Mouse (Mus musculus): ENCODE results near the gene Fam114a1. TPM values are rescaled to one million over a fixed set of nuclear protein-coding genes. Genes with fewer than 3 reads are reported as not detected.

Gene Fam114a1
- polyA plus RNA-seq, 1 experiment from 2014 or later: 62.9 TPM

DNA sequence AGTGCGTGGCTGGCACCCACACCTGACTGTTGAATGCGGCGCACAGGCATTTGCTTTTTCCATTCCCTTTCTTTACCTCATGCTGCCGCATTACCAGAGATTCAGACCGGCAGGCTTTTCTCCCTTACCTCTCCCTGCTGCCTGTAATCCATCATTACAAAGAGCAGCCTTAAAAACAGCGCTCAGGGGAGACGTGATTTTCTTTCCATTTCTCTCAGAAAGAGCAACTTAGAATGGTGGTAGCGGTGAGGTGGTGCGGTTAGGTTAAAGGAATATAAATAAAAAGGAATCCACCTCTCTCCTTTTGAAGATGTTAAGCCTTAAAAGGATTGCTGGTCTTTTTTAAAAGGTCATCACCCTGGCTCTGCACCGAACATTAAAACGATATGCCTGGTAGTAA is 100.0 kb downstream of the Fam114a1 start:
- H3K4me2 ChIP-seq (replicated peaks): peak overlapping the region; percentile 35
- H3K4me1 ChIP-seq: peaks cover 17% of the 10 kb centered on the region
- 0 out of 2 replicates have a peak, but pooled peaks have one; percentile 15 for ATAC-seq (ENCODE audit: low FRiP score, low read depth)
- H3K4me3 ChIP-seq: no peak overlapping the region
- no peaks in the 10 kb centered on the region for H3K9me3 ChIP-seq
- WGBS: 29% methylated on average over 11 of the region's 11 CpGs
- peak overlapping the region; percentile 48; the same call in 1 of the 2 replicates for H3K27ac ChIP-seq
- H3K27me3 ChIP-seq: no peaks in the 10 kb centered on the region
- no peak overlapping the region for H3K9ac ChIP-seq
- no peaks in the 10 kb centered on the region for H3K36me3 ChIP-seq

DNA sequence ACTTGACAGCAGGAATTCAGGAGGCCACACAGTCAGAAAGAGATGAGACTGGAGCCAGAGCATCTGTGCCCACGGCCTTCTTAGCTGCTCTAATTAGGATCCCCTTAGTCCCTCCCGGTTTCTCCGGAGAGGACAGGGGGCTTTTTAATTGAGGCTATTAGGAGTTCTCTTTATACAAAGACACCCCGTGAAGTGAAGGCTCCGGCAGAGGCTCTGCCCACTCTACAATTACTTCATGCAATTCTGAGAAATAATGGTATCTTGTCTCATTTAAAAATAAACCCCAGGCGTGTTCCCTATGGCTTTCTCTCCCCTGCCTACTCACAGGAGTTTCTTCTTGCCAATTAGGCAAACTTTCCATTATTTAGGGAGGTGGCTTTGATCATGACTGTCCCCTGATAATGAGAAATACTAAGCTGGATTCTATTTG is 101.8 kb downstream of the Fam114a1 start:
- H3K27me3 ChIP-seq: no peaks in the 10 kb centered on the region
- H3K4me1 ChIP-seq: peaks cover 24% of the 10 kb centered on the region
- H3K9ac ChIP-seq: no peak overlapping the region
- no peak overlapping the region for H3K4me3 ChIP-seq
- H3K4me2 ChIP-seq (replicated peaks): no peak overlapping the region
- H3K36me3 ChIP-seq: no peaks in the 10 kb centered on the region
- ATAC-seq (ENCODE audit: low FRiP score, low read depth): no peak
- H3K27ac ChIP-seq: no peak overlapping the region
- H3K9me3 ChIP-seq: no peaks in the 10 kb centered on the region
- 32% methylated on average over 6 of the region's 6 CpGs for WGBS

DNA sequence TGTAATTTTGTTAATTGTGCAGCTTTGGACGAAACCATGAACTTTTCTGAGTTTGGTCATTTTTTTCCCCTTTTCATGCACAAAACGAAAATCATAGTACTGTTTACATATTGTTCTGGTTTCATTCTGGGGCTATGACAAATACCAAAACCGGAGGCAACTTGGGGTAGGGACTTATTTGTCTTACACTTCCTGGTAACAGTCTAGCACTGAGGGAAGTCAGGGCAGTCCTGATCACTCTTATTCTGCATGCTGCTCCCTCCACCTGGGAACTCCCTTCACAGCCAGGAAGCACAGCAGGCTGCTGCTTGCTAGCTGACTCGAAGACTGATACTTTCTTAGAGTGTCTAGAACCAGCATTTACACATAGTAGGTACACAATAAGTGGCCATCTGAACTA is 103.4 kb downstream of the Fam114a1 start:
- Histone ChIP-seq H3K27me3 (no peaks in the 10 kb centered on the region), H3K9ac (no peak overlapping the region), H3K9me3 (no peaks in the 10 kb centered on the region), H3K4me2 (replicated peaks) (no peak overlapping the region), H3K36me3 (no peaks in the 10 kb centered on the region), H3K4me1 (peaks cover 28% of the 10 kb centered on the region), H3K27ac (no peak overlapping the region), H3K4me3 (no peak overlapping the region)
- 76% methylated on average over 4 of the region's 4 CpGs for WGBS
- no peak for ATAC-seq (ENCODE audit: low FRiP score, low read depth)

DNA sequence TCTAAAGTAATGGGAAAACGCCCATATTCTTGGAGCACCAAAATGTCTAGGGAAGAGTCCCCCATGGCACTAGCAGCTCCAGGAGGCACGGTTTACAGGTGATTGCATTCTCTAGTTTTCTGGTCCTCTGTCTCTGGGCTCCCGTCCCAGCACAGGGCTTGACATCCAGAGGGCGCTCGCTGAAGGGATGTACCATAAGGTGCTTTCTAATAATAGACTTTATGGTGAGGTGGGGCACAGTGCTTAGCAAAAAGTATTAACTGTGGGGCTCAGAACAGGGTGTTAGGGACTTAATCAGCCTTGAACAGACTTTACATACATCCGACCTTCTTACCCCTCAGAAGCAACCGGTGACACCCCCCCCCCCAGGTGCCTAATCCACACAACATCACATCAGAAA is 104.8 kb downstream of the Fam114a1 start:
- WGBS: 62% methylated on average over 7 of the region's 7 CpGs
- Histone ChIP-seq H3K36me3 (no peaks in the 10 kb centered on the region), H3K27me3 (no peaks in the 10 kb centered on the region), H3K9me3 (no peaks in the 10 kb centered on the region), H3K4me3 (no peak overlapping the region), H3K9ac (no peak overlapping the region), H3K27ac (no peak overlapping the region), H3K4me2 (replicated peaks) (no peak overlapping the region), H3K4me1 (peaks cover 19% of the 10 kb centered on the region)
- ATAC-seq (ENCODE audit: low FRiP score, low read depth): no peak

DNA sequence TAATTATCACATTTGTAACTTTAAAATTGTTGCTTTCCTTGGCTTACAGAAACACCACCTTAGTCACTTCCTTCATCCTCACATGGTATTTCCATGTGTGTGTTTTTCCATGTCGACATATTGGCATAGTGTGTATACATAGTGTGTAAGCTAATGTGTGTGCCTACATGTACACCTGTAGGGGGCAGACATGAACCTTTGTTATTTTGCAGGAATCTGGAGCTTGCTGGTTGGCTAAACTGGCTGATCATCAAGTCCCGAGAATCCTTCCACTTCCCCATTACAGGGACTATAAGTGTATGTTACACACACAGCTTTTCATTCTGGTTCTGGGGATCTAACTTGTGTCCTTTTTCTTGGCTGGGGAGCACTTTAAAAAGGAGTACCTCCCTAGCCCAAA is 106.2 kb downstream of the Fam114a1 start:
- Histone ChIP-seq H3K27me3 (no peaks in the 10 kb centered on the region), H3K9me3 (no peaks in the 10 kb centered on the region), H3K36me3 (no peaks in the 10 kb centered on the region), H3K4me1 (peaks cover 12% of the 10 kb centered on the region), H3K27ac (no peak overlapping the region), H3K4me2 (replicated peaks) (no peak overlapping the region), H3K9ac (no peak overlapping the region), H3K4me3 (no peak overlapping the region)
- WGBS: 74% methylated on average over 2 of the region's 2 CpGs
- ATAC-seq (ENCODE audit: low FRiP score, low read depth): no peak

DNA sequence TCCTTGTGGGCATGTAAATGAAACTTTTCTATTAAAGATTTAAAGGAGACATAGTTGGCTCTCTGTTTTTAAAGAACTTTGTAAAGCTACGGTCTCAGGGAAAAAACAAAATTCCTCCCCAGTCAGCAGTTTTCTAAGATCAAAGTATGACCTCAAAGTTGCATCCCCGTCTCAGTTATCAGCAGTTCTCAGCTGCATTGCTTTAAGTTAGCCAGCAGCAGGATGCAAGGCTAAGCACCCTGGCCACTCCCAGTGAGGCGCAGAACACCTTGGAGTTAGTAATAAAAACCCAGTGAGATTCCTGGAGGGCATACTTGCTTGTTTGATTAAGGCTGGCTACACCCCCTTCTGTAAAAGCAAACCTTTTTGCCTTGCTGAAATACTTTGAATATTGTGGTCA is 106.9 kb downstream of the Fam114a1 start:
- H3K27ac ChIP-seq: no peak overlapping the region
- H3K4me1 ChIP-seq: peaks cover 12% of the 10 kb centered on the region
- peak overlapping the region; percentile 19; the same call in 1 of the 2 replicates for H3K4me2 ChIP-seq (replicated peaks)
- no peak overlapping the region for H3K9ac ChIP-seq
- H3K36me3 ChIP-seq: no peaks in the 10 kb centered on the region
- H3K27me3 ChIP-seq: no peaks in the 10 kb centered on the region
- no peak for ATAC-seq (ENCODE audit: low FRiP score, low read depth)
- no peak overlapping the region for H3K4me3 ChIP-seq
- 8% methylated on average over 3 of the region's 3 CpGs for WGBS
- H3K9me3 ChIP-seq: no peaks in the 10 kb centered on the region

DNA sequence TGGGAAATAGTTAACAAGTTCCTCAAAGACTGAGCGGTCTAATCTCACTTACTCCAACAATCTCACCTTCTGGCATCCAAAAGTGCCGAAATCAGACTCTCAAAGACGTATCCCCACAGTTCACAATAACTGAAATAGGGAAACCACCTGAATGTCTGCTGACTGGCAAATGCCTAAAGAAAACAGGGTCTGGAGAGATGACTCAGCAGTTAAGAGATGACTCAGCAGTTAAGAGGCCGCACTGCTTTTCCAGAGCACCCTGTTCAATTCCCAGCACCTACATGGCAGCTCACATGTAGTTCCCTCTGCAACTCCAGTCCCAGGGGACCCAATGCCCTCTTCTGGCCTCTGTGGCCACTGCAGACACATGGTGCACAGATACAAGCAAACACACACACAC is 108.2 kb downstream of the Fam114a1 start:
- H3K4me1 ChIP-seq: peaks cover 12% of the 10 kb centered on the region
- no peak overlapping the region for H3K27ac ChIP-seq
- no peaks in the 10 kb centered on the region for H3K36me3 ChIP-seq
- WGBS: 93% methylated on average over 4 of the region's 4 CpGs
- no peak for ATAC-seq (ENCODE audit: low FRiP score, low read depth)
- H3K4me2 ChIP-seq (replicated peaks): no peak overlapping the region
- no peak overlapping the region for H3K9ac ChIP-seq
- H3K4me3 ChIP-seq: no peak overlapping the region
- no peaks in the 10 kb centered on the region for H3K9me3 ChIP-seq
- H3K27me3 ChIP-seq: no peaks in the 10 kb centered on the region

DNA sequence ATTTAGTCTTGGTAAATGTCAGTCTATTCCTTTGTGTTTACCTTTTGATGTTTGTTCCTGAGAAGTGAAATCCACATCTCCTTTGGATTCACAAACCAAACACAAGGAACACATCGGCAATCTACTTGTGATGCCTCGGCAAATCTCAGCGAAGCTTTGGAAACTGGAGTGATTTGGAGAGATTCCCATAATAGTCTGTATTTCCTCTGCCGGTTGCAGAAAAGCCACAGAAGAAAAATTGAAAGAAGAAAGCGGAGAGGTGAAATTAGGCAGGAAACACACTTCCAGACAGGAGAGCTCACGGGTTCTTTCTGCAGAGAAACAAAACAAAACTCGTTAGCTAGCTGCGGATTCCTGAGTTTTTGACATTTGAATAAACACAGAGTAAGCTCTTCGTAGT is 110.0 kb downstream of the Fam114a1 start:
- Histone ChIP-seq H3K36me3 (no peaks in the 10 kb centered on the region), H3K9ac (no peak overlapping the region), H3K27ac (no peak overlapping the region), H3K4me1 (peaks cover 12% of the 10 kb centered on the region), H3K4me2 (replicated peaks) (no peak overlapping the region), H3K9me3 (no peaks in the 10 kb centered on the region), H3K27me3 (no peaks in the 10 kb centered on the region), H3K4me3 (no peak overlapping the region)
- no peak for ATAC-seq (ENCODE audit: low FRiP score, low read depth)
- 72% methylated on average over 9 of the region's 9 CpGs for WGBS

DNA sequence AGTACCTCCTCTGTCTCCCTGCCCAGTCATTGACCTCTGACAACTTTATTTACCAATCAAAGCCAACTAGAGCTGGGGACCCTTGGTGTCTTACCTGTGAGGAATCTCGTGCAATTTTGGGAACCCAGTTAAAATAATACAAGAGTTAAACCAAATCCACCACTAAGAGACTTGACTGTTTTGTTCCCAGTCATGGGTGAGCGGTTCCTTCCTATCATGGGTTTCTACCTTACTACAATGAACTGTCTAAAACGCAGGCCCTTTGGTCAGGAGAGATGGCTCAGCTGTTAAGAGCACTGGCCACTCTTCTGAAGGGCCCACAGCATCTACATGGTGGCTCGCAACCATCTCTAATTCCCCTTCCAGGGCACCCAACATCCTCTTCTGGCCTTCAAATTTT is 112.0 kb downstream of the Fam114a1 start:
- Histone ChIP-seq H3K27ac (no peak overlapping the region), H3K36me3 (no peaks in the 10 kb centered on the region), H3K9ac (no peak overlapping the region), H3K4me2 (replicated peaks) (no peak overlapping the region), H3K4me1 (peaks cover 3% of the 10 kb centered on the region), H3K27me3 (no peaks in the 10 kb centered on the region), H3K9me3 (no peaks in the 10 kb centered on the region), H3K4me3 (no peak overlapping the region)
- 89% methylated on average over 4 of the region's 4 CpGs for WGBS
- no peak for ATAC-seq (ENCODE audit: low FRiP score, low read depth)

DNA sequence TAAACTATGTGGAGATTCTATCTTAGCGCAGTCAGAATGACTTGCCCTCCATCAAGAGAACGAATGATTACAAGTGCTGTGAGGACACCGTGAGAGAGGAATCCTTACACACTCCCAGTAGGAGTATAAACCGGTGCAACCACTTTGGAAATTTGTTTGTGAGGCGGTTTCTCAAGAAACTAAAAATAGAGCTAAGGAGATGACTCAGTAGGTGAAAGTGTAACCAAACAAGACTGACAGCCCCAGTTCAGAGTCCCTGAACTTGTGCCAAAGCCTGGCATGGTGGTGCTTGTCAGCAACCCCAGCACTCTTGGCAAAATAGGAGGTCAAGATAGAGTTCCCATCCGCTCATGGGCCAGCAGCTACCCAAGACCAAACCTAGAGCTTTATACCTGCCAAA is 116.7 kb downstream of the Fam114a1 start:
- Histone ChIP-seq H3K4me2 (replicated peaks) (no peak overlapping the region), H3K9ac (no peak overlapping the region), H3K36me3 (no peaks in the 10 kb centered on the region), H3K27me3 (no peaks in the 10 kb centered on the region), H3K4me3 (no peak overlapping the region), H3K27ac (no peak overlapping the region), H3K9me3 (no peaks in the 10 kb centered on the region), H3K4me1 (peaks cover 9% of the 10 kb centered on the region)
- 86% methylated on average over 6 of the region's 6 CpGs for WGBS
- ATAC-seq (ENCODE audit: low FRiP score, low read depth): no peak

DNA sequence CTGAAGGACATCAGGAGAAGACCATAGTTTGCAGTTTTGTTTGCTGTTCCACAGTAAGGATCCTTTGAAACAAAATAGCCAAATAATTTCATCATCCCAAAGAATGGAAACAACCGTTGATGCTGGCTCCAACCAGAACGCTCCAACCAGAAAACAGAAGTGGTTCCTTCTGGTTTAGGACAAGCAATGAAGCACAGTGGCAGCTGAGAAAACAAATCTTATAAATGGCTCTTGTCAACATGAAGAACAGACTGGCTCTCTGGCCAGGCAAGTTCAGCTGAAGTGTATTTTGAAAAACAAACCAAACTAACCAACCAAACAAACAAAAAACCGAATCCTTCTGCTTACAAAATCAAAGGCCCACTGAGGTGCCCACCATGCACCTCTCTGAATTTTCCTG is 119.8 kb downstream of the Fam114a1 start:
- Histone ChIP-seq H3K27ac (no peak overlapping the region), H3K27me3 (no peaks in the 10 kb centered on the region), H3K4me3 (no peak overlapping the region), H3K4me1 (peaks cover 35% of the 10 kb centered on the region), H3K9ac (no peak overlapping the region), H3K9me3 (no peaks in the 10 kb centered on the region), H3K36me3 (no peaks in the 10 kb centered on the region), H3K4me2 (replicated peaks) (no peak overlapping the region)
- 69% methylated on average over 3 of the region's 3 CpGs for WGBS
- ATAC-seq (ENCODE audit: low FRiP score, low read depth): no peak

DNA sequence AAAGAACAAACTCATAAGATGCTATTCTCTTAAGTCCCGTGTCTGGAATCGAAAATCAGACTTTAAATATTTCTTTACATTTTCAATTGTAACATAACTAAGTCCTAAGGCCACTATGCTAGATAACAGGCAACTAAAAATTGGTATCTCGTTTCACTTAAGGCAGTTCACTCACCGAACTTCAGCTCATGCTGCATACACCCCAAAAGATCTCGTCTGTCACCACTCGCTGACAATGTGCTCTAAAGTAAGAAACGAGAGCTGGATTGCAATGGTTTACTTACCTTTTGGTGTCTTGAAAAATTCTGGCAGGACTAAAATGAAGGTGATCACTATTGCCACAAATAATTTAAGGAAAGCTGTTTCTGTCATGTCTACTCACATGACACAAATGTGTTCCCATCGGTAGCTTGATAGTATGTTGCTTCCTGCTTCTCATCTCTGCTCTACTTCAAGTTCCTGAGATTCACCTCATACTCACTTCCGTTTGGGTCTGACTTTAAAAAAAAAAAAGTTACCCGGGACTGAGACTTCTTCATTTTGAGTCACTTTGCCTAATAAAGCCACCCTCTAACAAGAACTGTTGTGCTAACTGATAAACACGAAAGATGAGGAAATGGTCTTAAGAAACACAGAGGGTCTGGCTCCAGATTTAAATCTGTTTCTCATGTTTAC is 121.5 kb downstream of the Fam114a1 start:
- no peaks in the 10 kb centered on the region for H3K36me3 ChIP-seq
- H3K27me3 ChIP-seq: no peaks in the 10 kb centered on the region
- no peak overlapping the region for H3K4me3 ChIP-seq
- WGBS: 64% methylated on average over 11 of the region's 11 CpGs
- no peak for ATAC-seq (ENCODE audit: low FRiP score, low read depth)
- H3K9me3 ChIP-seq: no peaks in the 10 kb centered on the region
- H3K4me2 ChIP-seq (replicated peaks): no peak overlapping the region
- H3K9ac ChIP-seq: no peak overlapping the region
- H3K4me1 ChIP-seq: peaks cover 35% of the 10 kb centered on the region
- no peak overlapping the region for H3K27ac ChIP-seq

Data from limb, embryonic 13.5 days (tissue).